Mouse (Mus musculus) hindbrain, embryonic 10.5 days (tissue): Measurements from ENCODE around the gene Nrip1. TPM values are rescaled to one million over a fixed set of nuclear protein-coding genes. Genes with fewer than 3 reads are reported as not detected.

Experiments used
- DNase-seq: peaks from one replicate; pipeline ENCODE4 v3.0.0-alpha.2; 2017; ENCODE audit warnings: low spot score
- H3K27ac ChIP-seq: fragments of 300-500 bp; sonication (generic); 2 replicates; pipeline ENCODE4 v1.5.1; 2016; ENCODE audit warnings: mild to moderate bottlenecking, moderate library complexity
- H3K27me3 ChIP-seq: fragments of 300-500 bp; sonication (generic); 2 replicates; pipeline ENCODE4 v1.6.1; 2016; ENCODE audit warnings: mild to moderate bottlenecking; ENCODE audit not compliant: poor library complexity, insufficient read depth, severe bottlenecking
- H3K36me3 ChIP-seq: fragments of 300-500 bp; sonication (generic); 2 replicates; pipeline ENCODE4 v1.6.1; 2016; ENCODE audit warnings: mild to moderate bottlenecking, moderate library complexity
- H3K4me1 ChIP-seq: fragments of 300-500 bp; sonication (generic); replicated peaks from 2 replicates; pipeline ENCODE4 v1.6.1; 2016; ENCODE audit warnings: mild to moderate bottlenecking
- H3K4me3 ChIP-seq: fragments of 300-500 bp; sonication (generic); 2 replicates; pipeline ENCODE4 v1.5.1; 2016; ENCODE audit warnings: mild to moderate bottlenecking, moderate library complexity
- H3K9me3 ChIP-seq: fragments of 300-500 bp; sonication (generic); 2 replicates; pipeline ENCODE4 v1.6.1; 2016; ENCODE audit warnings: mild to moderate bottlenecking, moderate library complexity
- WGBS: fragments of 180-500 bp; shearing (Covaris S2); methylation state at CpG from one replicate; pipeline ENCODE4 v1.1.7; 2016; 5-methylcytosine and 5-hydroxymethylcytosine counted together
- polyA plus RNA-seq: library from polyadenylated mRNA; unstranded; fragments of >200 nt; fragmentation: Nextera tagmentation; extraction: Ambion mirVana; gene quantifications from 2 replicates; pipeline ENCODE4 v1.2.1, GENCODE M21; 2016

The Nrip1 gene
- 34.8 and 46.6 TPM in 2 replicates for polyA plus RNA-seq

DNA sequence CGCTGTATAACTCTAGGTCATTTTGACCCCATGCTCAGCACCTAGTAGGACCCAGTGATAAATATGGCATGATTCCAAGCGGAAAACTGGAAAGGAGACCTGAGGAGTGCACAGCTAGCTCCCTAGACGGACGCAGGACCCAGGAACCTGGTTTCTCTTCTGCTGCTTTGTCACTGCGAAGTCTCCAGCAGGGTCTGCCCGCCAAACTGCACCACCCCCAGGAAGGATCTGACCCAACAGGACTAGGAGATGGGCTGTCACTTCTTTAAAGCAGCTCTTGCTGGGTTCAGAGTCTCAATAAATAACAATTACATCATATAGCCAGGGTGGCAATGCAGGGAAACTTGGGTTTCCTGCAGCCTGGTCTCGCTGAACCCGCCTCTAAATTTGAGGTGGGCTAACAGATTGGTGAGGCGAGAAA, at the start of gene Nrip1:
Nrip1 (minus strand) TSS at position 157 of the 421 bp plus-strand sequence.
- Histone ChIP-seq H3K27me3 (no peaks in the 10 kb centered on the region), H3K4me1 (peaks cover 35% of the 10 kb centered on the region), H3K4me3 (peak within 1 kb of the TSS; percentile 91), H3K36me3 (no peaks in the 10 kb centered on the region), H3K27ac (peak within 1 kb of the TSS; percentile 99), H3K9me3 (no peaks in the 10 kb centered on the region)
- peak; percentile 72 for DNase-seq
- WGBS = under 1% methylated on average over 9 of the region's 9 CpGs

DNA sequence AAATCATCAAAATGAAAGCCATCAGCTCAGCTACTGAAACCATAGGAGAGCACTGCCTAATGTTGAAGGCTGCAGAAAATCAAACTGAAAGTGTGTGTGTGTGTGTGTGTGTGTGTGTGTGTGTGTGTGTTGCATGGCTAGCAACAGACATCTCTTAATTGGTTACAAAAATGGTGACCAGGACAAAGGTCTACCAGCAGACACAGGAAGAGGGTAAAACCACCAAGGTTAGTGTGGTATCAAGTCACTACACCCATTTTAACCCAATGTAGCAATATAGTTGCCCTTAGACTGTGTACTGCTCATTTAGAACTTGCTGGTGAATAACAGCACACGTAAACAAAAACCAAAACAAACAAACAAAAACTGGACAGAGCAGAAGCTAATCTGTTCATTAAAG, 48.9 kb upstream of the Nrip1 start:
- Histone ChIP-seq H3K9me3 (no peaks in the 10 kb centered on the region), H3K36me3 (no peaks in the 10 kb centered on the region), H3K27me3 (no peaks in the 10 kb centered on the region), H3K4me1 (no peaks in the 10 kb centered on the region), H3K27ac (no peak overlapping the region), H3K4me3 (no peak overlapping the region)
- DNase-seq = no peak
- WGBS = 89% methylated on average over 1 of the region's 1 CpGs

DNA sequence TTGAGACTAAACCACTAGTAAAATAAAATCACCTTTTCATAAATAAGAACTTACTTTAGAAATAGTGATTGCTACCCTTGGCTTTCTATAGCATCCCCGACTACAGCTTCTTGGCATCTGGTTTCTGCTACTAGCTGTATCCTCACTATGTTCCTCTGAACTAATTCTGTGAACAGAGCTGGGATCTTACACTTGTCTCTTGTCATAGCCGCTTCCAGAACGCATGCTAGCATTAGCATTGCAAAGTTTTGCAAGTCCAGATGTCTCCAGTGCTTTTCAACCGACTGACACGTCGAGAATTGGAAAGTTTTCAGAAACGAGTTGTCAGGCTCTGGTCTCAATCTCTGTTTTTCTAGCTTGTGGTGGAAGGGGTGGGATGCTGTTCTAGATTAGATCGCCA, 46.2 kb upstream of the Nrip1 start:
- no peaks in the 10 kb centered on the region for H3K4me1 ChIP-seq
- H3K36me3 ChIP-seq = no peaks in the 10 kb centered on the region
- H3K9me3 ChIP-seq = no peaks in the 10 kb centered on the region
- WGBS = 85% methylated on average over 8 of the region's 8 CpGs
- no peak overlapping the region for H3K4me3 ChIP-seq
- H3K27ac ChIP-seq = no peak overlapping the region
- no peak for DNase-seq
- H3K27me3 ChIP-seq = no peaks in the 10 kb centered on the region

DNA sequence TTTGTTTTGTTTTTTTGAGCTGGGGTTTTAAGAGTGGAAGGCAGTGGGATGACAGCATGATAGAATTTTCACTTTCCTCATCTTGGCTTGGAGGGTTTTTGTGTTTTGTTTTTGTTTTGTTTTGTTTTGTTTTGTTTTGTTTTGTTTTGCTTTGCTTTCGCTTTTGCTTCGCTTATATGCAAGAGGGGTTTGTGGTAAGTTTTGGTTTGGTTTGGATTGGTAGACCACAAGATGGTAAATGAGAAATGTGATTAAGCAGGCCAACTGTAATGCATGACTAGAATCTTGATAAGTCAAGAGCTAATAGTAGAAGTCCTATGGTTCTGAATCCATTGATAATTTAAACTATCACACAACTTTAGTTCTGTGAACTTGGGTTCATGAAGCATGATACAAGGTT, 42.9 kb upstream of the Nrip1 start:
- Histone ChIP-seq H3K4me3 (no peak overlapping the region), H3K4me1 (no peaks in the 10 kb centered on the region), H3K36me3 (no peaks in the 10 kb centered on the region), H3K27me3 (no peaks in the 10 kb centered on the region), H3K27ac (no peak overlapping the region), H3K9me3 (no peaks in the 10 kb centered on the region)
- 93% methylated on average over 2 of the region's 2 CpGs for WGBS
- DNase-seq = no peak

DNA sequence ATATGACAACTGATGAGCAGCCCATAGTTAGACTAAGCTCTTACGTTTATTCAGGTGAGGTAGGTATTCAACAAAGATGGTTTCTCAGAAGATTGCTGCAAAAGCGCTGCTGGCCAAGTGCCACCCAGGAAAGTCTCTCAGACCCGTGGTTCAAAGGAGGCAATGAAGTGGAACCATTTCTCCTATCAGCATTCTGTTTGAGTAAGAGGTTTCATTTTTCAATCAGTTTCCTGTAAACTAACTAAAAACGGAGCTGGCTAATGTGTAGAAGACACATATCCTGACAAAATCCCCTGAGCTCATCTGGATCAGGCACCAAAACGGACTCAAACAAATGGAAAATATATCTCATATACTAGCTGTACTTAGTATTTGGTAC, 42.4 kb upstream of the Nrip1 start:
- Histone ChIP-seq H3K4me1 (no peaks in the 10 kb centered on the region), H3K9me3 (no peaks in the 10 kb centered on the region), H3K36me3 (no peaks in the 10 kb centered on the region), H3K27ac (no peak overlapping the region), H3K4me3 (no peak overlapping the region), H3K27me3 (no peaks in the 10 kb centered on the region)
- no peak for DNase-seq
- WGBS = 80% methylated on average over 5 of the region's 5 CpGs

DNA sequence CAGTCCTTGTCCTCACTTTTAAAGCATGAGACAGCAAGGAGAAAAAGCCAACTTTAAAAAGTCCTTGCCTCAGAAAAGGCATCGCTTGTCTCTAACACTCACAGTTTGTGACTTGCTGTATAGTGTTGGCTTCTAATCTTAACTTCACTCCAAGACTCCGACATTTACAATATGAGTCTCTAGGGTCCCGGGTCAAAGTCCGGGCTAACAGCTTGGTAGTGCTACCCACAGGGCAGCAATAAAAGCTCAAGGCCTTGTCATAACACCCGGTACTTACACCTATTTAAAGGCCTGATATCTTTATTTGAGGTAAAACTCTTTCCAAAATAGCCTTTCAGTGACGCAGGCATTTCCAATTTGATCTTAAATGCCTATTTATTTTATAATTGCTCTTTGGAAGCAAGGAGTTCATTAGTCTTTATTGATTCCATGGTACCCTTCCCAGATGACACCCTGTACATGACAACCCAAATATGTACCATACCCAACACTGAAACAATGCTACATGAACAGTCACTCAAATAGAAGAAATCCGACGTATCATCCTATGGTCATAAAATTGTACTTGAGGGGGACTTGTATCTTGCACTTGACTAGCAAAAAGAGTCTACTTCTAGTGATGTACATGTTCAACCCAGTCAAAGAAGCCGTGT, 41.9 kb upstream of the Nrip1 start:
- Histone ChIP-seq H3K27ac (no peak overlapping the region), H3K36me3 (no peaks in the 10 kb centered on the region), H3K27me3 (no peaks in the 10 kb centered on the region), H3K4me3 (no peak overlapping the region), H3K4me1 (no peaks in the 10 kb centered on the region), H3K9me3 (no peaks in the 10 kb centered on the region)
- 90% methylated on average over 9 of the region's 9 CpGs for WGBS
- DNase-seq = no peak

DNA sequence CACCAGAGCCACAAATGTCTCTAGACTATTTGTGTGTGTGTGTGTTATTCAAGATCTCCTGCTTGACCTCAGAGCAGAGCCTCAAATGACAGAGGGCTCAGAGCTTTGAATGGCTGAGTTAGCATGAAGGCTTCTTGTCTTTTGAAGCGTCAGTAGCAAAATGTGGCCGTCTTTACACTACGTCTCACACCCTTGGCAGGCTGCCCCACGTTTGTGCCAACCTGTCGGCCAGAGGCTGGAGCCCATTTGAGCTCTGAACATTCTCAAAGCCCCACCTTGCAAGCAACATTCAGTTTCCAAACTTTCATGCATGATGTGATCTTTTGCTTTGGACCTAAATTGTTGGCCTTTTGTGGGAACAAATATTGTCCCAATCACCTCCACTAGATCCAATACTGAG, 40.9 kb upstream of the Nrip1 start:
- DNase-seq = no peak
- Histone ChIP-seq H3K36me3 (no peaks in the 10 kb centered on the region), H3K9me3 (no peaks in the 10 kb centered on the region), H3K4me1 (no peaks in the 10 kb centered on the region), H3K27me3 (no peaks in the 10 kb centered on the region), H3K27ac (no peak overlapping the region), H3K4me3 (no peak overlapping the region)
- WGBS = 71% methylated on average over 5 of the region's 5 CpGs

DNA sequence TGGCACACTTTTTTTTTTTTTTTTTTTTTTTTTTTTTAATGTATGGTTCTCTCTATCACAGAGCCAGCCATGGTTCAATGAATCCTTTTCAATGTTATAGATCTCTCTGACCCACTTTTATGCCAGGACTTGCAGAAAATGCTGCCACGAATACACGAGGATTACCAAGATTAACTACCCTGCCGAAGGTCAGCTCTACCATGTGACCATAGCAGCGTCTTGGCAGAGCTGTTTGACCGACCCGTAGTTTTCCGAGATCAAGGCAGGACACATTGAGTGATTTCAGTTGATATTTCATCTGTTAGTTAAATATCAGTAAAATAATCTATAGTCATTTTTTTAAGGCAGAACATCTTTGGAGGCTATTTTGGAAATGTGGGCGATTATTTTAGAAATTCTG, 40.0 kb upstream of the Nrip1 start:
- WGBS = 94% methylated on average over 8 of the region's 8 CpGs
- Histone ChIP-seq H3K27ac (no peak overlapping the region), H3K36me3 (no peaks in the 10 kb centered on the region), H3K9me3 (no peaks in the 10 kb centered on the region), H3K4me1 (no peaks in the 10 kb centered on the region), H3K27me3 (no peaks in the 10 kb centered on the region), H3K4me3 (no peak overlapping the region)
- no peak for DNase-seq

DNA sequence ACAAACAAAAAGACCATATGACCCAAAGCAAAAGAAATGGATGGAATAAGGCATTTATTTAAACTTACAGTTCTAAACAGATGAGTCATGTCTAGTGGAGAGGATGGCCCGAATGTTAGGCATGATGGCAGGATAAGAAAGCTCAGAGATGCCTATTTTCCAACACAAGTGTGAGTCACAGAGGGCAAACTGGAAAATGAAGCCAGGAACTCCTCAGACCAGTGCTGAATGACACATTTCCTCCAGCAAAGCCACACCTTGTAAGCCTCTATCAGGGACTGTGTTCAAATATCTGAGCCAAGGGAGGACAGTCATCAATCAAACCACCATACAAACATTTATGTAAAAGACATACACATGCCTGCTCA, 35.7 kb upstream of the Nrip1 start:
- H3K27ac ChIP-seq = no peak overlapping the region
- no peak for DNase-seq
- no peak overlapping the region for H3K4me3 ChIP-seq
- 81% methylated on average over 1 of the region's 1 CpGs for WGBS
- H3K9me3 ChIP-seq = no peaks in the 10 kb centered on the region
- H3K4me1 ChIP-seq = no peaks in the 10 kb centered on the region
- no peaks in the 10 kb centered on the region for H3K36me3 ChIP-seq
- H3K27me3 ChIP-seq = no peaks in the 10 kb centered on the region

DNA sequence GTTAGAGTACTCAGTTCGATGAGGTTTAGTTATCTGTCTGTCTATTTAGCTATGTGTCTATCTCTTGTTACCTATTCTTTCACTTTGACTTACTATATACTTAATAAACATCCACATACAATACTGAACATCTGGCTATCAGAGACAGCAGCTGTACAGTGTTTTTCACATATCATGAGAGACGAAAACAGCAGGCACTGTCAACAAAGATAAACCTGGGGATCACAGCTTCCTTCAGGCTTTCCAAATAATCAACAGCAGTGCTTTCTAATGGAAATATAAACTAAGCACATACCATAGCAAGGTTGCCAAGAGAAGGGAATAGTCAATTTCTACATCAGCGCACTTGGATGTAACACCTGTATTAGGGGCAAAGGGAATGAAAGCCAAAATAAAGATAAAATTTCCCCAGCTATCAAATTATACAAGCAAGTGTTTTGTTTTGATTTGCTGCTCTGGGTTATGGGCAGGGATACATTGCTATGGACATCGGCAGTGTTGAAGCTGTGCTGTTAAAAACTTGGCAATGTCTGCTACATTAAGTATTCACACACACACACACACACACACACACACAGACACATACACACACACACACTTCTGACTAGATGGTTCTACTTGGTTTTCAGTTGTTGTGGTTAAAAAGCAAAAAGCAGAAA, 35.2 kb upstream of the Nrip1 start:
- no peaks in the 10 kb centered on the region for H3K9me3 ChIP-seq
- H3K4me1 ChIP-seq = no peaks in the 10 kb centered on the region
- 90% methylated on average over 4 of the region's 4 CpGs for WGBS
- DNase-seq = no peak
- no peaks in the 10 kb centered on the region for H3K36me3 ChIP-seq
- H3K27me3 ChIP-seq = no peaks in the 10 kb centered on the region
- H3K4me3 ChIP-seq = no peak overlapping the region
- no peak overlapping the region for H3K27ac ChIP-seq

DNA sequence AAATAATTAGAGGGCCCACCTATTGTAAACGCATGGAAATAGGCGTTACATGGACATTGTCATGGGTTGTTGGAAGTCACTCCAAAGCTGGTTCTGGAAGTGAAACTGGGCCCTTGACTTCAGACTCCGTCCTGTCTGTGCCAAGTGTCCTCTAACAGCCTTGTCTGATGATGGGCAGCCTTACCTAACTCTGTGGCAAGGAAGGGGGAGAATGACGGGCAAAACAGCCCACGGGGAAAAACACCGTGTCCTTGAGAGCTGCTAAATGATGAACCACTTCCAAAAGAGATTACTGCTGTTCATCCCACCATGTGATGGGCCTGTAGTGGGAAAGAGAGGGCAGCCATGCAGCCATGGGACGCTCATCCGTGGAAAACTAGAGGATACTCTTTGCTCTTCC, 34.6 kb upstream of the Nrip1 start:
- no peaks in the 10 kb centered on the region for H3K36me3 ChIP-seq
- no peak overlapping the region for H3K4me3 ChIP-seq
- no peaks in the 10 kb centered on the region for H3K27me3 ChIP-seq
- H3K4me1 ChIP-seq = no peaks in the 10 kb centered on the region
- no peak overlapping the region for H3K27ac ChIP-seq
- DNase-seq = no peak
- WGBS = 93% methylated on average over 8 of the region's 8 CpGs
- no peaks in the 10 kb centered on the region for H3K9me3 ChIP-seq

DNA sequence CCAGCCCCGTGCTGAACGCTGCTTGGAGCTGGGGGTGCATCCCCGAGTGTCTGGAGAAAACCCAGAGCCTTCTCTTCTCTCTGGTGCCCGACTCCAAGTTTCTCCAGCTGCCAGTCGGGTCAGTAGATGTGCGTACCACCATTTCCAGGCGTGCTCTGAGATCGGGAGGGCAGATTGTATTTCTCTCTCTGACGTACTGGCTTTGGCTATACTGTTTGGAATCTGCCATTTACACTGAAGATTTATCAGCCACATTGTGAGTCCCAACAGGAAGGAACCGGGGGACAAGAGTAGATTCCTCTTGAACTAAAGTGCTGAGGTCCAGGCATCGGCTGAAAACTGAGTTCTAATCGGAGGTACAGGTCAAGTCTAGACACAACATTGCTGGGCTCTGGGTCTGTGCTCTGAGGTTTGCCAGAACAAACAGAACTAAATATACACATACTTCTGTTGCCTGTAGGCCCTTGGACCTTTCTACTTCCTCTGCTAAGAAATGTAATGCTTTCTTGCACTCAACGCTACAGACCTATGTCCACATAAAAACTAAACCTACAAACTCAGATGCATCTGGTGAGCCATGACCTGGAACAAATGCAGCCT, 33.8 kb upstream of the Nrip1 start:
- Histone ChIP-seq H3K27ac (no peak overlapping the region), H3K4me3 (no peak overlapping the region), H3K36me3 (no peaks in the 10 kb centered on the region), H3K27me3 (no peaks in the 10 kb centered on the region), H3K9me3 (no peaks in the 10 kb centered on the region), H3K4me1 (no peaks in the 10 kb centered on the region)
- no peak for DNase-seq
- WGBS = 84% methylated on average over 13 of the region's 13 CpGs

DNA sequence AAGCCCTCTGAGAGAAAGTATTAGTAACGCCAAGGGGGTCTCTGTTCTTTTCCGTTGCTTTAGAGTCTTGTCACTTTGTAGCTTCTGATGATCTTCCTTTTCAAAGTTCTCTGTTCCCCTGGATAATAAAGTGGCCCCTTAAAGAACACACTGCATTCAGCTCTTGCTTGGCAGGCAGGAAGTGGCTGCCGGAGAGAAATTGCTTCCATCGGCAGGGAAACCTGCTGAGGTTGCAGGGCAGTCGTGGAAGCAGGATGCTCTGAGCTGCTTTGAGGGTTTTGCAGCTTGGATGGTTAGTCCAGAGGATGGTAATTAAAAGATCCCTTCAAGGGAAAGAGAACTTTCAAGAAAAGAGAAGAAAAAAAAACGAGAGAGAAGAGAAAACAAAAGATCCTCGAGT, 33.3 kb upstream of the Nrip1 start:
- Histone ChIP-seq H3K9me3 (no peaks in the 10 kb centered on the region), H3K27me3 (no peaks in the 10 kb centered on the region), H3K27ac (no peak overlapping the region), H3K4me1 (no peaks in the 10 kb centered on the region), H3K36me3 (no peaks in the 10 kb centered on the region), H3K4me3 (no peak overlapping the region)
- WGBS = 48% methylated on average over 7 of the region's 7 CpGs
- no peak for DNase-seq
